Mouse (Mus musculus): ENCODE data around the gene Pilra.

Pilra gene

GRCm38 (mm10) chr5:137823455-137824045 is 12.5 kb downstream of the Pilra start:
- no peak for DNase-seq (ENCODE audit: low spot score)

GRCm38 (mm10) chr5:137822602-137823001 is 13.5 kb downstream of the Pilra start:
- no peak for DNase-seq (ENCODE audit: low spot score)

GRCm38 (mm10) chr5:137822126-137822525 is 14.0 kb downstream of the Pilra start:
- no peak for DNase-seq (ENCODE audit: low spot score)

GRCm38 (mm10) chr5:137817466-137818222 is 18.4 kb downstream of the Pilra start:
- DNase-seq (ENCODE audit: low spot score) = no peak

- DNase-seq (ENCODE audit: low spot score) = no peak
Measured at GRCm38 (mm10) chr5:137808316-137808715, 27.8 kb downstream of the Pilra start.

GRCm38 (mm10) chr5:137806158-137806557 is 29.9 kb downstream of the Pilra start:
- no peak for DNase-seq (ENCODE audit: low spot score)

GRCm38 (mm10) chr5:137800917-137801316 is 35.2 kb downstream of the Pilra start:
- DNase-seq (ENCODE audit: low spot score) = no peak

GRCm38 (mm10) chr5:137796606-137797005 is 39.5 kb downstream of the Pilra start:
- DNase-seq (ENCODE audit: low spot score) = no peak

- peak; percentile 17 for DNase-seq (ENCODE audit: low spot score)
Measured at GRCm38 (mm10) chr5:137791553-137791952, 44.5 kb downstream of the Pilra start.

- no peak for DNase-seq (ENCODE audit: low spot score)
Measured at GRCm38 (mm10) chr5:137788946-137789531, 47.0 kb downstream of the Pilra start.

- peak; percentile 15 for DNase-seq (ENCODE audit: low spot score)
Measured at GRCm38 (mm10) chr5:137788171-137788570, 47.9 kb downstream of the Pilra start.

- DNase-seq (ENCODE audit: low spot score) = peak; percentile 97
Measured at GRCm38 (mm10) chr5:137787151-137787928, 48.7 kb downstream of the Pilra start, which contains the start of the genes Mepce and Zcwpw1. Gene Mepce, minus strand, starts transcription at chr5:137787655. Gene Zcwpw1, plus strand, starts transcription at chr5:137787798.

- peak; percentile 100 for DNase-seq (ENCODE audit: low spot score)
Measured at GRCm38 (mm10) chr5:137786109-137786942, 49.8 kb downstream of the Pilra start.

GRCm38 (mm10) chr5:137785164-137786031 is 50.7 kb downstream of the Pilra start:
- DNase-seq (ENCODE audit: low spot score) = peak; percentile 51

GRCm38 (mm10) chr5:137784546-137784945 is 51.5 kb downstream of the Pilra start:
- DNase-seq (ENCODE audit: low spot score) = no peak

- no peak for DNase-seq (ENCODE audit: low spot score)
Measured at GRCm38 (mm10) chr5:137783901-137784540, 52.1 kb downstream of the Pilra start.

GRCm38 (mm10) chr5:137782776-137783522 is 53.1 kb downstream of the Pilra start:
- no peak for DNase-seq (ENCODE audit: low spot score)

GRCm38 (mm10) chr5:137781661-137782060 is 54.4 kb downstream of the Pilra start:
- DNase-seq (ENCODE audit: low spot score) = no peak

All from embryo, embryonic 10.5 days (tissue).